Mouse (Mus musculus): ENCODE measurements around the gene Nenf. TPM values are rescaled to one million over a fixed set of nuclear protein-coding genes. Genes with fewer than 3 reads are reported as not detected.

Nenf gene
- polyA plus RNA-seq (2015; fragmentation: Nextera tagmentation; extraction: Ambion mirVana): 22.0 and 25.5 TPM in 2 replicates

DNA sequence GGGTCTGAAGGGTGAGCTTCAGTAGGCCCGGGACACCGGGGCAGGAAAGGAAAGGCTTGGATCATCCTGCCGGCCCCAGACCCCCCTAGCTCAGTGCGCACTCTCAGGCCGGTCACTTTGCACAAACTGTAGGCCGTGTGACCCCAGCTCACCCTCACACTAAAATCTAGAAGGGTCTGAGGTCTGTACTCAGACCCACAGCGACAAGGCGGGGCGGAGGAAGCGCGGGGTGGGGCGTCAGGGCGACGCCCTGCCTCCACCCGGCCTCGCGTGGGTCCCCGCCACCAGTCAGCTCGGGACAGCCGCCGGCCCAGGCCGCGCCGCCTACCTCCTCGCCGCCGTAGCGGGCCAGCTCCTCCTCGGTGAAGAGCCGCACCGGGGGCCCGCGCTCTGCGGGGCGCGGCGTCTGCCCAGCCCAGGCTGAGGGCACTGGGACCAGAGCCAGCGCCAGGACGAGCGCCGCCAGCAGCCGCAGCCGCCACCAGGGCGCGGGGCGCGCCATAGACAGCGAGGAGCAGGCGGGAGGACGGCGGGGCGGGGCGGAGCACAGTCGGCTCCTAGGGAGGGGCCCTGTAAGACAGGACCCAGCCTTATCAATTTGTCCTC is at the start of gene Nenf:
Gene Nenf, minus strand, starts transcription at position 604 of the 606 bp plus-strand sequence.
- no peaks in the 10 kb centered on the region for H3K27me3 ChIP-seq (ENCODE audit: control insufficient read depth, insufficient read depth, low read depth, low read length)
- peak within 1 kb of the TSS; percentile 76 for H3K4me3 ChIP-seq (ENCODE audit: low read depth, low read length)
- H3K36me3 ChIP-seq (ENCODE audit: control insufficient read depth, insufficient read depth): no peaks in the 10 kb centered on the region
- no peaks in the 10 kb centered on the region for H3K9me3 ChIP-seq (replicated peaks; ENCODE audit: control insufficient read depth, low read length)
- under 1% methylated on average over 54 of the region's 54 CpGs for WGBS (ENCODE audit: insufficient replicate concordance)
- H3K27ac ChIP-seq (ENCODE audit: low read length): peak within 1 kb of the TSS; percentile 80
- H3K9ac ChIP-seq (ENCODE audit: low read depth, low read length): peak within 1 kb of the TSS; percentile 82
- H3K4me1 ChIP-seq (ENCODE audit: control insufficient read depth, low read depth, low read length): peaks cover 20% of the 10 kb centered on the region
- ATAC-seq (ENCODE audit: low read depth): peak; percentile 98
- H3K4me2 ChIP-seq (ENCODE audit: low read depth, low read length): peak within 1 kb of the TSS; percentile 88

DNA sequence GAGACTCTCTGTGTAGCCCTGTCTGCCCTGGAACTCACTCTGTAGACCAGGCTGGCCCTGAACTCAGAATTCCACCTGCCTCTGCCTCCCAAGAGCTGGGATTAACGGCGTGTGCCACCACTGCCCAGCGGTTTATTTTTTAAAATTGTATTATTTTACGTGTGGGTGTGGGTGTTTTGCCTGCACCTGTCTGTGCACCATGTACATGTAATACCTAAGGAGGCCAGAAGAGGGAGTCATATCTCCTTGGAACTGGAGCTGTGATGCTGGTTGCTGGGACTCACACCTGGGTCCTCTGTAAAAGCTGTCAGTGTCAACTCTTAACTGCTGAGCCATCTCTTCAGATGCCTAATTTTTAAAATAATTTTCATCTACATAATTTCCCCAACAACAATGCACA is 46.5 kb upstream of the Nenf start:
- ATAC-seq (ENCODE audit: low read depth): no peak
- Histone ChIP-seq H3K36me3 (ENCODE audit: control insufficient read depth, insufficient read depth) (peaks cover 13% of the 10 kb centered on the region), H3K4me3 (ENCODE audit: low read depth, low read length) (no peak overlapping the region)

DNA sequence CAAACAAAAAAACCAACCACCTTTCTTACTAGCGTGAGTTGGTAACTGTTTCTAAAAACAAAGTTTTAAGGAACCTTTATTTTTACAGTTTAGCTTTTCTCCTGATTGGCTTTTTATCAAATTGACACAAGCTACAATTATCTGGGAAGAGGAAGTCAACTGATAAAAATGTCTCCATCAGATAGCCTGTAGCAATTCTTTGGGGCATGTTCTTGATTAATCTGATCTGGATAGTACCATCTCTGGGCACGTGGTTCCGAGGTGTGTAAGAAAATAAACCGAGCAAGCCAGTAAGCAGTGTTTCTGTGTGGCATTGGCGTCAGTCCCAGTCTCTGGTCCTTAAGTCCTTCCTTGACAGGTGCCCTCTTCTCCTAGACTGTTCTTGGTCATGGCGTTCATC is 44.4 kb upstream of the Nenf start:
- 72% methylated on average over 6 of the region's 6 CpGs for WGBS (ENCODE audit: insufficient replicate concordance)
- H3K36me3 ChIP-seq (ENCODE audit: control insufficient read depth, insufficient read depth): peaks cover 20% of the 10 kb centered on the region

More for the DNA sequence above, 46.5 kb upstream of the Nenf start:
- WGBS (ENCODE audit: insufficient replicate concordance): 53% methylated on average over 4 of the region's 4 CpGs
- H3K27ac ChIP-seq (ENCODE audit: low read length): no peak overlapping the region
- H3K4me1 ChIP-seq (ENCODE audit: control insufficient read depth, low read depth, low read length): no peaks in the 10 kb centered on the region
- H3K27me3 ChIP-seq (ENCODE audit: control insufficient read depth, insufficient read depth, low read depth, low read length): no peaks in the 10 kb centered on the region
- H3K9ac ChIP-seq (ENCODE audit: low read depth, low read length): no peak overlapping the region
- H3K9me3 ChIP-seq (replicated peaks; ENCODE audit: control insufficient read depth, low read length): no peaks in the 10 kb centered on the region
- H3K4me2 ChIP-seq (ENCODE audit: low read depth, low read length): no peak overlapping the region

GRCm38 (mm10) chr1:191359478-191359877 is 41.5 kb upstream of the Nenf start:
- Histone ChIP-seq H3K27ac (ENCODE audit: low read length) (no peak overlapping the region), H3K4me3 (ENCODE audit: low read depth, low read length) (no peak overlapping the region), H3K4me1 (ENCODE audit: control insufficient read depth, low read depth, low read length) (no peaks in the 10 kb centered on the region), H3K9me3 (replicated peaks; ENCODE audit: control insufficient read depth, low read length) (no peaks in the 10 kb centered on the region), H3K27me3 (ENCODE audit: control insufficient read depth, insufficient read depth, low read depth, low read length) (no peaks in the 10 kb centered on the region), H3K4me2 (ENCODE audit: low read depth, low read length) (no peak overlapping the region), H3K36me3 (ENCODE audit: control insufficient read depth, insufficient read depth) (peaks cover 41% of the 10 kb centered on the region), H3K9ac (ENCODE audit: low read depth, low read length) (no peak overlapping the region)
- WGBS (ENCODE audit: insufficient replicate concordance): 66% methylated on average over 7 of the region's 7 CpGs
- ATAC-seq (ENCODE audit: low read depth): no peak

More for the DNA sequence above, 44.4 kb upstream of the Nenf start:
- no peaks in the 10 kb centered on the region for H3K4me1 ChIP-seq (ENCODE audit: control insufficient read depth, low read depth, low read length)
- no peak for ATAC-seq (ENCODE audit: low read depth)
- no peaks in the 10 kb centered on the region for H3K9me3 ChIP-seq (replicated peaks; ENCODE audit: control insufficient read depth, low read length)
- H3K4me2 ChIP-seq (ENCODE audit: low read depth, low read length): no peak overlapping the region
- H3K27ac ChIP-seq (ENCODE audit: low read length): no peak overlapping the region
- no peak overlapping the region for H3K9ac ChIP-seq (ENCODE audit: low read depth, low read length)
- H3K4me3 ChIP-seq (ENCODE audit: low read depth, low read length): no peak overlapping the region
- no peaks in the 10 kb centered on the region for H3K27me3 ChIP-seq (ENCODE audit: control insufficient read depth, insufficient read depth, low read depth, low read length)

- H3K9ac ChIP-seq (ENCODE audit: low read depth, low read length): no peak overlapping the region
- no peak overlapping the region for H3K27ac ChIP-seq (ENCODE audit: low read length)
- H3K4me2 ChIP-seq (ENCODE audit: low read depth, low read length): no peak overlapping the region
- H3K36me3 ChIP-seq (ENCODE audit: control insufficient read depth, insufficient read depth): peaks cover 49% of the 10 kb centered on the region
- no peak overlapping the region for H3K4me3 ChIP-seq (ENCODE audit: low read depth, low read length)
- H3K9me3 ChIP-seq (replicated peaks; ENCODE audit: control insufficient read depth, low read length): no peaks in the 10 kb centered on the region
- no peaks in the 10 kb centered on the region for H3K4me1 ChIP-seq (ENCODE audit: control insufficient read depth, low read depth, low read length)
- WGBS (ENCODE audit: insufficient replicate concordance): 56% methylated on average over 1 of the region's 1 CpGs
- no peaks in the 10 kb centered on the region for H3K27me3 ChIP-seq (ENCODE audit: control insufficient read depth, insufficient read depth, low read depth, low read length)
- no peak for ATAC-seq (ENCODE audit: low read depth)
Observed at GRCm38 (mm10) chr1:191356936-191357335, 38.9 kb upstream of the Nenf start.

DNA sequence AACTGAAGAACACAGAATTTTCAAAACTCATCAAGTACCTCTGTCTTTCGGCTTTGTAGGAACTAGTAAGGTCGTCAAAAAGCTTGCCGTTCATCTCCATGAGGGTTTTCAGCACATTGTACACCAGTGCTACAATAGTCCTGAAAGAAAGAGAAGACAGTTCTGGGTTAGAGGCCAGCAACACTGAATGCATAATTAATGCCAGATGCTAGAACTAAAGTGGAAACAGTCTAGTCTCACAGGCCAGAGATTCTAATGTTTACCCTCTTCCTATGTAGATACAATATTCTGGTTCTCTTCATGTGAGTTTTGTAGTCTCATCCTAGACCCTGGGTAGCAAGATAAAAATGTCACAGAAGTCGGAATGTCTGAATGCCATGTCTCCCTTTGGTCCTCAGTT is 35.8 kb upstream of the Nenf start:
- H3K9ac ChIP-seq (ENCODE audit: low read depth, low read length): no peak overlapping the region
- H3K27me3 ChIP-seq (ENCODE audit: control insufficient read depth, insufficient read depth, low read depth, low read length): no peaks in the 10 kb centered on the region
- H3K4me3 ChIP-seq (ENCODE audit: low read depth, low read length): no peak overlapping the region
- H3K36me3 ChIP-seq (ENCODE audit: control insufficient read depth, insufficient read depth): peaks cover 52% of the 10 kb centered on the region
- no peak overlapping the region for H3K27ac ChIP-seq (ENCODE audit: low read length)
- 84% methylated on average over 4 of the region's 4 CpGs for WGBS (ENCODE audit: insufficient replicate concordance)
- no peak for ATAC-seq (ENCODE audit: low read depth)
- no peaks in the 10 kb centered on the region for H3K9me3 ChIP-seq (replicated peaks; ENCODE audit: control insufficient read depth, low read length)
- H3K4me1 ChIP-seq (ENCODE audit: control insufficient read depth, low read depth, low read length): no peaks in the 10 kb centered on the region; the same call in 1 of the 2 replicates
- H3K4me2 ChIP-seq (ENCODE audit: low read depth, low read length): no peak overlapping the region

DNA sequence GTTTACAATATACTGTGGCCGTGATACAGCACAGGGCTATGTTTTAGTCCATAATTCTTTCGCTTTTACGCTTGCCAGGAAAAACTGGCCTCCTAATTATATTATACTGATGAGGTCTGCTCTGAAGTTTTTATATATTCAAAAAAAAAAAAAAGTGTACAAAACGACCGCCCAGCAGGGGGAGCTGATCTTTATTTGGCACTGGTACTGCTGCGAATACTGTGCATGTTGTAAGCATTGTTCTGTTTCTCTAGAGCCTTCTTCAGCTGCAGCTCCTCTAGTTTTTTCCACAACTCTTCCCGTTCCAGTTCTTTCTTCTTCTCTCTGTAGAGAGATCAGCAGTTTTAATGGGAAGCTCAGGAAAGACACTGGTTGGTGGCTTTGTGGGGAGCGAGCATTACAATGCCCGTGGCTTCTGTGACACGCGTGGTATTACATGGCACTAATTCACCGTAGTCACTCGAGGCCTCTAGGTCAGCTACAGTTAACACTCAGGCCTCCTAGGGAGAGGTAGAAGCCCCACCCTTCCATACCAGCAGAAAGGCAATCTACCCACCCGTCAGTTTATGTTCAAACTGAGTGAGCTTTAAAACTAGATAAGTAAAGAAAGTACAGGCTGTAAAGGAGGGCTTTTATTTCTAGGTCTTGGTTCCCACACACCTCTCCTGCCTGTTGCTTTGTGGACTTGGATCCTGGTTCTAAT is 34.9 kb upstream of the Nenf start:
- H3K9me3 ChIP-seq (replicated peaks; ENCODE audit: control insufficient read depth, low read length): no peaks in the 10 kb centered on the region
- 61% methylated on average over 14 of the region's 14 CpGs for WGBS (ENCODE audit: insufficient replicate concordance)
- no peak overlapping the region for H3K4me2 ChIP-seq (ENCODE audit: low read depth, low read length)
- H3K27ac ChIP-seq (ENCODE audit: low read length): no peak overlapping the region
- H3K27me3 ChIP-seq (ENCODE audit: control insufficient read depth, insufficient read depth, low read depth, low read length): no peaks in the 10 kb centered on the region
- no peak overlapping the region for H3K9ac ChIP-seq (ENCODE audit: low read depth, low read length)
- H3K4me3 ChIP-seq (ENCODE audit: low read depth, low read length): no peak overlapping the region
- peaks cover 47% of the 10 kb centered on the region for H3K36me3 ChIP-seq (ENCODE audit: control insufficient read depth, insufficient read depth)
- no peaks in the 10 kb centered on the region; the same call in 1 of the 2 replicates for H3K4me1 ChIP-seq (ENCODE audit: control insufficient read depth, low read depth, low read length)
- ATAC-seq (ENCODE audit: low read depth): no peak

GRCm38 (mm10) chr1:191350355-191350754 is 32.4 kb upstream of the Nenf start:
- ATAC-seq (ENCODE audit: low read depth): no peak
- H3K36me3 ChIP-seq (ENCODE audit: control insufficient read depth, insufficient read depth): peaks cover 28% of the 10 kb centered on the region
- no peaks in the 10 kb centered on the region for H3K9me3 ChIP-seq (replicated peaks; ENCODE audit: control insufficient read depth, low read length)
- whole genome bisulfite sequencing (ENCODE audit: insufficient replicate concordance): 95% methylated on average over 5 of the region's 5 CpGs
- H3K4me2 ChIP-seq (ENCODE audit: low read depth, low read length): no peak overlapping the region
- H3K9ac ChIP-seq (ENCODE audit: low read depth, low read length): no peak overlapping the region
- no peak overlapping the region for H3K27ac ChIP-seq (ENCODE audit: low read length)
- H3K27me3 ChIP-seq (ENCODE audit: control insufficient read depth, insufficient read depth, low read depth, low read length): no peaks in the 10 kb centered on the region
- no peak overlapping the region for H3K4me3 ChIP-seq (ENCODE audit: low read depth, low read length)
- no peaks in the 10 kb centered on the region; the same call in 1 of the 2 replicates for H3K4me1 ChIP-seq (ENCODE audit: control insufficient read depth, low read depth, low read length)

GRCm38 (mm10) chr1:191349486-191350037 is 31.6 kb upstream of the Nenf start:
- no peaks in the 10 kb centered on the region for H3K9me3 ChIP-seq (replicated peaks; ENCODE audit: control insufficient read depth, low read length)
- no peaks in the 10 kb centered on the region; the same call in 1 of the 2 replicates for H3K4me1 ChIP-seq (ENCODE audit: control insufficient read depth, low read depth, low read length)
- ATAC-seq (ENCODE audit: low read depth): no peak
- H3K4me3 ChIP-seq (ENCODE audit: low read depth, low read length): no peak overlapping the region
- WGBS (ENCODE audit: insufficient replicate concordance): 86% methylated on average over 23 of the region's 23 CpGs
- 0 out of 2 replicates have a peak overlapping the region, but pooled peaks have one; percentile 3 for H3K27ac ChIP-seq (ENCODE audit: low read length)
- no peak overlapping the region for H3K4me2 ChIP-seq (ENCODE audit: low read depth, low read length)
- H3K36me3 ChIP-seq (ENCODE audit: control insufficient read depth, insufficient read depth): peaks cover 22% of the 10 kb centered on the region
- H3K9ac ChIP-seq (ENCODE audit: low read depth, low read length): no peak overlapping the region
- H3K27me3 ChIP-seq (ENCODE audit: control insufficient read depth, insufficient read depth, low read depth, low read length): no peaks in the 10 kb centered on the region

Data from liver, embryonic 16.5 days (tissue).